Mouse (Mus musculus) testis, postnatal 14 days (tissue): ENCODE data around the gene S100a6.

Experiments
- DNase-seq: peaks from one replicate; pipeline ENCODE4 v3.0.0; 2021; ENCODE audit warnings: low spot score

Gene S100a6

GRCm38 (mm10) chr3:90612728-90613291 is at the start of gene S100a6:
S100a6 (plus strand) TSS chr3:90612882.
- DNase-seq, result peak; percentile 44

DNA sequence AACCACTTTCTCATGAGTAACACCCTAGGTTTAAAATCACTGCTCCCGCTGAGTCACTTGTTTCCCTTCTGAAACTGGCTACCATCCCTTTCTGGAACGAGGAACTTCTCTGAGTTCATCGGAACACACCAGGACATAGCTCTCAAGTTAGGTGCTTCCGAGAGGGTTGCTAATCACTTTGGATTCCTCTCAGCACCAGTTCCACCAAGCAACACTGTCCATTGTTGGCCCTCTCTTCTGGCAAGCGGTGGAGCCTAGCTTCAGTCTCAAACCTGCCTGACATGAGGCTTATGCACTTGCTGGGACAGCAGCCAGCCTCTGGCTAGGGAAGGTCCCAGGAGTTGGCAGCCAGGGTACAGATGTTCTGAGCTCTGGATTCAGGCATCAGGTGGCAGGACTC is 38.0 kb upstream of the S100a6 start:
- no peak for DNase-seq

- no peak for DNase-seq
These were observed 37.4 kb upstream of the S100a6 start for GRCm38 (mm10) chr3:90575320-90575719.

DNA sequence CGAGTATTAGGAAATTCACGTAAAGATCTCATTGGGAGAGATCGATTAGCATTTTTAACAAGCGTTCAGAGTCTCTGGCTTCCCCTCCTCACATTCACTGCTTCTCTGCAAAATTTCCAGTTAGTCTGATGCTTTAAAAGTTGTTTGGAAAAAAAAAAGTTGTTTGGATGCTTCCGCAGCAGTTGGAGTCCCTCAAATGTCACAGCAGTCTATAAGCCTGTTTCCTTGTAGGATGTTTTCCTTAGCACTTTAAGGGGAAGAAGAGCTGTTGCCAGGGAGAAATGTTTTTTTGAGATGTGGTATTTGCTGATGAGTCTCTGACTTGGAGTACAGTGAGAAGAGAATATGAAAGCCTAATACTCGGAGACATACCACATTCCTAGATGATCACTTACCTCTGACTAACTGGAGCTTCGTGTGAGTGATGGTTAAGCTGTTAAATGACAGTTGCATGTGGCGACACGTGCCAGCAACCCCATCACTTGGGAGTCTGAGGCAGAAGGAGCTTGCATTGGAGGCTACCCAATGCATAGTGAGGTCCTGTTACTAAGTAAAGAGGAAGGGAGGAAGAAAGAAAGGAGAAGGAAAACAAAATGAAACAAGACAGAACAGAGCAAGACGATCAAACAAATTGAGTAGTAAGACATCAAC is 36.2 kb upstream of the S100a6 start:
- no peak for DNase-seq

- DNase-seq, result no peak
These were observed 33.2 kb upstream of the S100a6 start for GRCm38 (mm10) chr3:90579433-90579832.

DNA sequence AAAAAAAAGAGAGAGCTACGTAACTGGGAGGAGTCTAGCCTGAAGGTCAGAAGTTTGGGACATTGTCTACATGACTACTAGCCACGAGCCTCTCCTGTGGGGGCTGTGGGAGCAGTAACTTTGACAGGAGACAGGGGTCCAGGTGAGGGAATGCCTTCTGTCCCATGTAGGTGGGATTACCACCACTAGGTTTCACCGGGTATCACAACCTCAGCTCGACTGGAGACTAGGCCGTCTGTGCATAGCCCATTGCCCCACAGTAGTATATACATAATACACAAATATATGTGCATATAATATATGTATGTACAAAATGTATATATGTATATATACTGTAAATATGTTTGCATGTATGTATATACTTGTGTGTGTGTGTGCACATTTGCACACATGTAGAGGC is 31.5 kb upstream of the S100a6 start:
- DNase-seq, result no peak

GRCm38 (mm10) chr3:90582156-90582555 is 30.5 kb upstream of the S100a6 start:
- no peak for DNase-seq

DNA sequence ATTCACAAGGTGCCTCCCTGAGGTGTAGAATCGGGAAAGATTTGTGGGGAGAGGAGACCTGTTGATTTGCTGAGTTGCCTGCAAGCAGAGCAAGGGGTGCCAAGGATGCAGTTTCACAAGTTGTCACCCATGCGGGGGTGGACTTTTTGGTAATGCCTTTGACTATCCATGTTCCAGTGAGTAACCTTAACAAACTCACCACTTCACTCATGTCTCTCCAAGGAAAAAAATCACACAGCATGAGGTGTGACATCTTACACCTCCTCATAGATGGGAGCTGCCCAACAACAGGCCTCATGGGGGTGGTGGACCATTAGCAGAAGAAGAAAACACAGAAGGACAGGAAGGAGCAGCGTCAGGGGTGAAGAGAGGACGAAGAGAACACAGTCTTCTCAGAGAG is 30.1 kb upstream of the S100a6 start:
- no peak for DNase-seq

GRCm38 (mm10) chr3:90583893-90584292 is 28.8 kb upstream of the S100a6 start:
- no peak for DNase-seq

DNA sequence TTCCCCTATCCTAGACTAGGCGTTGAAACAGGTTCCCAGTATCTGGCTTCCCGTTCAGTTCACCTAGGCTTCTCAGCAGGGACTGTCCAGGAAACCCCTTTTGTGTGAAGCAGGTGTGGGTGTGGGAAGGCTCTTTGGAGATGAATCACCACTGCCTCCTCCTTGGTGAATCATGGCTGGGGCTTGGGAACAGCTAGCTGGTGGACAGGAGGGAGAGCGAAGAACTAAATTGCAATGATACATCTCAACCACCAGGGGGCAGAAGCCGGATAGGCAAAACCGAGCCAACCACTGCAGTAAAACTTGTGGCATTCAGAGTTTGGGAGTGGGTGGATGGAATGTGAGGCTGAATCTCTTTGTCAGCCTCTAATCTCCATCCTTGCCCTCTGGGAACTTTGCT is 27.1 kb upstream of the S100a6 start:
- DNase-seq, result peak; percentile 61

GRCm38 (mm10) chr3:90586016-90586643 is 26.6 kb upstream of the S100a6 start:
- no peak for DNase-seq

DNA sequence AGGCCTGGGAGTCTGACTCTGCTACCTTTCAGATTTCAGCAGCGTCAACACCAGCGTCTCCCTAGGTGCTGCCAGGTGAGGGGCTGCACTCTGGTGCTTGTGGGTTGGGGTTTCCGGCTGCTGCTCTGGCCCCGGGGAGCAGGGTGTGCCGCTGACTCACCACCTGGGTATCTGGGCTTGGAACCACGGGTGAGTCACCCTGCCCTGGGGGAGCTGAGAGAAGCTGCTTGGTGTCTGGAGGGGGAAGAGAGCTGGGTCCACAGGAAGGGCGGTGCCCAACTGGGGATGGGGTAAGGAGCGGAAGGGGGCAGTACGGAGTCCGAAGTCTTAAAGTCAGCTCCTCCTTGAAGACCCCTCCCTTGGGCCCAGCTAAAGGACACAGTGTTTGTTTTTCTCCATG is 25.8 kb upstream of the S100a6 start:
- DNase-seq, result peak; percentile 64

GRCm38 (mm10) chr3:90587361-90588101 is 25.2 kb upstream of the S100a6 start:
- DNase-seq, result no peak

GRCm38 (mm10) chr3:90589390-90589789 is 23.3 kb upstream of the S100a6 start:
- no peak for DNase-seq

GRCm38 (mm10) chr3:90589947-90590346 is 22.7 kb upstream of the S100a6 start, which contains the start of gene S100a2:
S100a2 (plus strand) TSS chr3:90590247.
- DNase-seq, result no peak

GRCm38 (mm10) chr3:90594466-90594865 is 18.2 kb upstream of the S100a6 start:
- no peak for DNase-seq

GRCm38 (mm10) chr3:90595556-90595955 is 17.1 kb upstream of the S100a6 start:
- no peak for DNase-seq

DNA sequence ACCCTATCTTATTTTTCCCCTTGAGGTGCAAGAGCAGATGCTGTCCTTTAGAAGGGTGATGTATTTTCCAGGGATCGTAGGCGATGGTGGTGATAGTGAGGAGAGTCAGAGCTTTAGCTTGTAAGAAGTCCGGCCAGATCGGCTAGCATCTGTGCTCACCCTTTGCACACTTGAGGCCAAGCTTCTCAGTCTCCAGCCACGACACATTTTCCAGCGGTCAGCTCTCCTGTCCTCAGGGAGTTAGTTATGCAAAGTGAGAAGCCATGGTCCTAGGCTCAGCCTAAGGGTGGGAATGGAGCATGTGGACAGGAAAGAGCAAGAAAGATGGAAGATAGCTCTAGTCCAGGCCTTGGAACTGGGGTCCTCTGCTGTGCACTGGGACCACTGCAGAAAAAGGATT is 15.9 kb upstream of the S100a6 start:
- DNase-seq, result no peak

GRCm38 (mm10) chr3:90597736-90598135 is 14.9 kb upstream of the S100a6 start:
- DNase-seq, result no peak

GRCm38 (mm10) chr3:90598212-90598611 is 14.5 kb upstream of the S100a6 start:
- no peak for DNase-seq

DNA sequence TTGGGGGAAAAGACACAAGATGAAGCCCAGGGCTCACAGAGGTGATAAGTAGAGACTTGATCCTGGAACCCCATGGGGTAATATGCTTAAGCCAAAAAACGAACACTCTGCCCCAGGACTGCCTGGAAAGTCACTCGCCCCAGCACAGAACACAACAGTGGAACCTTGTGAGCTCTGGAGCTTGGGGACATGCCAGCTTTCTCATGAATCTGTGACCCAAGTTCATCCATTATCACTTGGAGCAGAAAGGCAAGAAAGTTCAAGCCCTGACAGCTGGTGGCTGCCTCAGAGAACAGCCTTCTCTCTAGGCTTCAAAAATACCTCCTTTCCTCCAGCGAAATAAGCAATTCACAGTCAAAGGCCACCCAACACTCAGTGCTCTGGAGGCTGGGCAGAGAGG is 13.3 kb upstream of the S100a6 start:
- DNase-seq, result no peak

DNA sequence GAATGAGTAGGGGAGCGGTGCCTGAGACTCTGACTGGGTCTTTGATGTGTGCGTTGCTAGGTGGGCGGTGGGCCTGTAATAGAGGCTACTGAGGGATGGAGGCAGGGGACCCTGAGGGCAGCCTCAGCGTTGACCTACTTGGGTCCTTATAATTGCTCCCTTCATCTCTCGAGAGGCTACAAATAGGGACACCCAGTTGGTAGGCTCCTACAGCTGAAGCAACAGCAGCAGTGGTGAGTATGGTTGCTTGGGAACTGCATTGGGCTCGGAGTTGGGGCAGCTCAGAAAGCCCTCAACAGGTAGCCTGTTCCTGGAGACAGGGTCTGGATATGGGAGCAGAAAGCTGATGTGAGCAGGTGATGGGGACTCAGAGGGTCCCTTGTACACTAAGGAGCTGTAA is 12.6 kb upstream of the S100a6 start:
- DNase-seq, result no peak
